ENCODE assay signal across 7 mouse cellular contexts in the genomic region with DNA sequence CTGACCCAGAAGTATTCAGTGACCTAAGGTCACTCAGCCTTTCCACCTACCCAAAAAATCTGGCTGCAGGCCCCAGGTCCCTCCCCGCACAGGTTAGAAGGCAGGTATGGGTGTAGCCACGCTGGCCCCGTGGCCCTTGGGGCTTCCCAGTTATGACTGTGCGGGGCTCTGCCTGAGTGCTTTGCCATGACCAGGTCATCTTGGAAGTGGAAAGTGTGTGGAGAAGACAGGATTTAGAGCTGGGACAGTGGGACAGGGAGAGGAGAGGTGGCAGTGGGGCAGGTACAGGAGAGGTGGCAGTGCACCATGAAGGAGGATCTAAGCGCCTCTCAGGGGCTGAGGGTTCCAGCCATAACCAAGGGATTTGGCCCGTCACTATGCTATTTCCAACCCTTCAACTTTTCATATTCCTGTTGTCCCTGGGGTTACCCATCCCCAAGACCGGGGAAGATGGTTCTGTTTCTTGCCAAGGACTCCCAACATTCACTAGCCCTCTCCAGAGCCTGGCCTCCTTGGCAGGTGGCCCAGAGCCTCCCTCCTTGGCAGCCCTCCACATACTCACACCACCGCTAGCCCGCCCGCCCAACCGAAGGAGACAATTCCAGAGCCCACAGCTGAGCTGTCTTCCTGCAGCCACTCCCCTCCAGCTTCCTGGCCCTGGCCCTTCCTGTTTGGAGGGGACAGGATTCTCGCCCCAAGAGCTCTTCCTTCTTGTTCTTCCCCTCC. TPM values are rescaled to one million over a fixed set of nuclear protein-coding genes. Genes with fewer than 3 reads are reported as not detected.
DNase-seq lines count a peak whose midpoint lies in the region; ATAC-seq lines count a peak whose summit lies in the region.

No protein-coding gene starts in this region.

- ATAC-seq in neural tube, embryonic 15.5 days (ENCODE audit: low FRiP score) = peak; percentile 42; the same call in 1 of the 2 replicates

- H3K4me1 ChIP-seq in neural tube, embryonic 15.5 days = peaks cover 20% of the 10 kb centered on the region

- no peaks in the 10 kb centered on the region for H3K9me3 ChIP-seq in neural tube, embryonic 15.5 days (replicated peaks)

- H3K27ac ChIP-seq in neural tube, embryonic 15.5 days (replicated peaks) = peak overlapping the region; percentile 54; the same call in 1 of the 2 replicates

- DNase-seq in 416B (ENCODE audit: low read depth) (peak; percentile 68), liver (peak; percentile 52)
- DNase-seq in adrenal gland, adult 2 months = peak; percentile 91
- peak; percentile 80 for DNase-seq in gastrocnemius, postnatal 25 days
- DNase-seq in kidney, adult 18-20 months = peak; percentile 96
- no peak for DNase-seq in embryo, embryonic 9.5 days (ENCODE audit: extremely low spot score)

- no peaks in the 10 kb centered on the region for H3K36me3 ChIP-seq in neural tube, embryonic 15.5 days

- 71% methylated on average over 12 of the region's 12 CpGs for WGBS in neural tube, embryonic 15.5 days

- H3K9ac ChIP-seq in neural tube, embryonic 15.5 days (replicated peaks) = no peak overlapping the region

- no peak overlapping the region for H3K4me2 ChIP-seq in neural tube, embryonic 15.5 days

- H3K27me3 ChIP-seq in neural tube, embryonic 15.5 days (replicated peaks) = no peaks in the 10 kb centered on the region

- H3K4me3 ChIP-seq in neural tube, embryonic 15.5 days (replicated peaks) = no peak overlapping the region

RNA-seq across cellular contexts. Expression of a gene that starts 13.3 kb away (rescaled TPM):
- 10 to 100 TPM in 1 of 2 experiments, 1 to 10 TPM in 1; 7.3 to 12.5 TPM for total RNA-seq in adrenal gland, adult 2 months (2021)
- polyA plus RNA-seq in adrenal gland, adult 2 months (2012; rRNA removed) = 16.5 and 20.4 TPM in 2 replicates
- total RNA-seq in gastrocnemius, postnatal 25 days (2021) = 1 to 10 TPM; 3.6 to 4.2 TPM
- 6.2 and 13.2 TPM in 2 replicates for polyA plus RNA-seq in neural tube, embryonic 15.5 days (2015; fragmentation: Nextera tagmentation; extraction: Ambion mirVana)

RNA-seq across cellular contexts. Expression of a gene that starts 18.9 kb away (rescaled TPM):
- total RNA-seq in adrenal gland, adult 2 months (2021) = 1 to 10 TPM; 1.1 to 1.3 TPM
- polyA plus RNA-seq in adrenal gland, adult 2 months (2012; rRNA removed) = 1.8 and 2.0 TPM in 2 replicates
- not detected for total RNA-seq in gastrocnemius, postnatal 25 days (2021)
- 0.28 and 1.3 TPM in 2 replicates for polyA plus RNA-seq in neural tube, embryonic 15.5 days (2015; fragmentation: Nextera tagmentation; extraction: Ambion mirVana)

RNA-seq across cellular contexts. Expression of a gene that starts 28.5 kb away (rescaled TPM):
- total RNA-seq in adrenal gland, adult 2 months (2021) = 10 to 100 TPM in 1 of 2 experiments, 1 to 10 TPM in 1; 5.8 to 12.4 TPM
- polyA plus RNA-seq in adrenal gland, adult 2 months (2012; rRNA removed) = 13.0 and 18.2 TPM in 2 replicates
- 1 to 10 TPM; 4.7 to 5.1 TPM for total RNA-seq in gastrocnemius, postnatal 25 days (2021)
- 100 and 116 TPM in 2 replicates for polyA plus RNA-seq in neural tube, embryonic 15.5 days (2015; fragmentation: Nextera tagmentation; extraction: Ambion mirVana)

RNA-seq across cellular contexts. Expression of a gene that starts 47.4 kb away (rescaled TPM):
- total RNA-seq in adrenal gland, adult 2 months (2021) = 10 to 100 TPM; 54.5 to 68.0 TPM
- polyA plus RNA-seq in adrenal gland, adult 2 months (2012; rRNA removed) = 52.0 and 66.6 TPM in 2 replicates
- total RNA-seq in gastrocnemius, postnatal 25 days (2021) = 10 to 100 TPM; 42.9 to 44.1 TPM
- polyA plus RNA-seq in neural tube, embryonic 15.5 days (2015; fragmentation: Nextera tagmentation; extraction: Ambion mirVana) = 117 and 122 TPM in 2 replicates
